Mouse (Mus musculus) heart, embryonic 11.5 days (tissue): ENCODE data around the gene Cacna2d4. TPM values are rescaled to one million over a fixed set of nuclear protein-coding genes. Genes with fewer than 3 reads are reported as not detected.

Experiments
- ATAC-seq: fragments of 200-750 bp; cut with Nextera tagmentation; replicated peaks from 2 replicates; pipeline ENCODE4 v1.8.0; 2017; ENCODE audit warnings: moderate library complexity; ENCODE audit not compliant: insufficient number of reproducible peaks, low FRiP score, low TSS enrichment
- H3K27ac ChIP-seq: fragments of 300-500 bp; sonication (generic); 2 replicates; pipeline ENCODE4 v1.5.1; 2014; ENCODE audit warnings: mild to moderate bottlenecking, low read depth, low read length
- H3K27me3 ChIP-seq: fragments of 300-500 bp; sonication (generic); 2 replicates; pipeline ENCODE4 v1.6.1; 2014; ENCODE audit warnings: mild to moderate bottlenecking, low read length, mixed read lengths; ENCODE audit not compliant: control insufficient read depth, insufficient read depth
- H3K36me3 ChIP-seq: fragments of 300-500 bp; sonication (generic); 2 replicates; pipeline ENCODE4 v1.6.1; 2014; ENCODE audit warnings: mild to moderate bottlenecking, low read length, moderate library complexity, mixed read lengths; ENCODE audit not compliant: control insufficient read depth, insufficient read depth
- H3K4me1 ChIP-seq: fragments of 300-500 bp; sonication (generic); 2 replicates; pipeline ENCODE4 v1.6.1; 2014; ENCODE audit warnings: low read length; ENCODE audit not compliant: control insufficient read depth, insufficient read depth
- H3K4me2 ChIP-seq: fragments of 300-500 bp; sonication (generic); 2 replicates; pipeline ENCODE4 v1.6.1; 2014; ENCODE audit warnings: mild to moderate bottlenecking, moderate library complexity
- H3K4me3 ChIP-seq: fragments of 300-500 bp; sonication (generic); 2 replicates; pipeline ENCODE4 v1.5.1; 2014; ENCODE audit warnings: low read depth, low read length
- H3K9ac ChIP-seq: fragments of 300-500 bp; sonication (generic); 2 replicates; pipeline ENCODE4 v1.6.1; 2014; ENCODE audit warnings: mild to moderate bottlenecking, low read depth, low read length, moderate library complexity
- H3K9me3 ChIP-seq: fragments of 300-500 bp; sonication (generic); replicated peaks from 2 replicates; pipeline ENCODE4 v1.6.1; 2016; ENCODE audit warnings: low read length; ENCODE audit not compliant: control insufficient read depth
- WGBS: fragments of 180-500 bp; shearing (Covaris S2); extraction: QIAGEN DNeasy Blood & Tissue Kit; methylation state at CpG from one replicate; pipeline ENCODE4 v1.1.7; 2014; ENCODE audit not compliant: insufficient replicate concordance; 5-methylcytosine and 5-hydroxymethylcytosine counted together
- polyA plus RNA-seq: library from polyadenylated mRNA; unstranded; fragments of >200 nt; fragmentation: Nextera tagmentation; extraction: Ambion mirVana; gene quantifications from 2 replicates; pipeline ENCODE4 v1.2.1, GENCODE M21; 2014

Gene Cacna2d4
- polyA plus RNA-seq, 1 experiment from 2014 or later: not detected

- Histone ChIP-seq H3K27ac (no peak within 1 kb of the TSS), H3K4me2 (peak within 1 kb of the TSS; percentile 66), H3K36me3 (no peaks in the 10 kb centered on the region), H3K4me1 (peaks cover 17% of the 10 kb centered on the region), H3K27me3 (peaks cover 67% of the 10 kb centered on the region), H3K4me3 (peak within 1 kb of the TSS; percentile 42), H3K9me3 (no peaks in the 10 kb centered on the region), H3K9ac (no peak within 1 kb of the TSS)
- 2% methylated on average over 31 of the region's 31 CpGs for WGBS
- no peak for ATAC-seq
Measured at GRCm38 (mm10) chr6:119330506-119330905, 94.2 kb downstream of the Cacna2d4 start, which contains the start of gene Lrtm2. Lrtm2 (minus strand) TSS chr6:119330766.

GRCm38 (mm10) chr6:119332111-119332510, 95.8 kb downstream of the Cacna2d4 start:
- no peaks in the 10 kb centered on the region for H3K9me3 ChIP-seq
- H3K27ac ChIP-seq: no peak overlapping the region
- WGBS: 10% methylated on average over 1 of the region's 1 CpGs
- ATAC-seq: no peak
- H3K4me3 ChIP-seq: no peak overlapping the region
- no peaks in the 10 kb centered on the region for H3K36me3 ChIP-seq
- H3K4me2 ChIP-seq: no peak overlapping the region
- H3K9ac ChIP-seq: no peak overlapping the region
- H3K27me3 ChIP-seq: peaks cover 51% of the 10 kb centered on the region
- H3K4me1 ChIP-seq: peaks cover 20% of the 10 kb centered on the region

GRCm38 (mm10) chr6:119333202-119333601, 96.9 kb downstream of the Cacna2d4 start:
- H3K4me1 ChIP-seq: peaks cover 20% of the 10 kb centered on the region
- H3K27me3 ChIP-seq: peaks cover 41% of the 10 kb centered on the region
- WGBS: 12% methylated on average over 3 of the region's 3 CpGs
- no peaks in the 10 kb centered on the region for H3K9me3 ChIP-seq
- H3K27ac ChIP-seq: no peak overlapping the region
- H3K36me3 ChIP-seq: no peaks in the 10 kb centered on the region
- no peak overlapping the region for H3K4me3 ChIP-seq
- H3K9ac ChIP-seq: no peak overlapping the region
- no peak for ATAC-seq
- no peak overlapping the region for H3K4me2 ChIP-seq

- Histone ChIP-seq H3K9ac (no peak overlapping the region), H3K4me2 (no peak overlapping the region), H3K4me3 (no peak overlapping the region), H3K27ac (no peak overlapping the region), H3K9me3 (no peaks in the 10 kb centered on the region), H3K4me1 (peaks cover 18% of the 10 kb centered on the region), H3K36me3 (no peaks in the 10 kb centered on the region), H3K27me3 (peaks cover 35% of the 10 kb centered on the region)
- 19% methylated on average over 3 of the region's 3 CpGs for WGBS
- no peak for ATAC-seq
Measured at GRCm38 (mm10) chr6:119333831-119334230, 97.5 kb downstream of the Cacna2d4 start.

GRCm38 (mm10) chr6:119336124-119336523, 99.8 kb downstream of the Cacna2d4 start:
- H3K27ac ChIP-seq: no peak overlapping the region
- no peaks in the 10 kb centered on the region for H3K36me3 ChIP-seq
- WGBS: 62% methylated on average over 7 of the region's 7 CpGs
- H3K4me2 ChIP-seq: no peak overlapping the region
- no peak overlapping the region for H3K4me3 ChIP-seq
- peaks cover 3% of the 10 kb centered on the region; the same call in 1 of the 2 replicates for H3K4me1 ChIP-seq
- ATAC-seq: no peak
- peaks cover 12% of the 10 kb centered on the region for H3K27me3 ChIP-seq
- H3K9me3 ChIP-seq: no peaks in the 10 kb centered on the region
- H3K9ac ChIP-seq: no peak overlapping the region

- no peak for ATAC-seq
- 73% methylated on average over 3 of the region's 3 CpGs for WGBS
- no peaks in the 10 kb centered on the region for H3K9me3 ChIP-seq
- no peak overlapping the region for H3K4me3 ChIP-seq
- no peak overlapping the region for H3K27ac ChIP-seq
- H3K9ac ChIP-seq: no peak overlapping the region
- peaks cover under 1% of the 10 kb centered on the region for H3K27me3 ChIP-seq
- H3K4me2 ChIP-seq: no peak overlapping the region
- H3K36me3 ChIP-seq: no peaks in the 10 kb centered on the region
- H3K4me1 ChIP-seq: peaks cover 3% of the 10 kb centered on the region; the same call in 1 of the 2 replicates
Measured at GRCm38 (mm10) chr6:119337287-119337686, 101.0 kb downstream of the Cacna2d4 start.

- H3K4me1 ChIP-seq: peaks cover 3% of the 10 kb centered on the region; the same call in 1 of the 2 replicates
- H3K36me3 ChIP-seq: no peaks in the 10 kb centered on the region
- H3K27me3 ChIP-seq: no peaks in the 10 kb centered on the region
- no peak overlapping the region for H3K4me2 ChIP-seq
- H3K9ac ChIP-seq: no peak overlapping the region
- no peak overlapping the region for H3K27ac ChIP-seq
- WGBS: 40% methylated on average over 11 of the region's 11 CpGs
- H3K4me3 ChIP-seq: no peak overlapping the region
- H3K9me3 ChIP-seq: no peaks in the 10 kb centered on the region
- no peak for ATAC-seq
Measured at GRCm38 (mm10) chr6:119338121-119338912, 102.0 kb downstream of the Cacna2d4 start.

- H3K4me3 ChIP-seq: no peak overlapping the region
- no peak overlapping the region for H3K27ac ChIP-seq
- H3K9ac ChIP-seq: no peak overlapping the region
- H3K9me3 ChIP-seq: no peaks in the 10 kb centered on the region
- no peak overlapping the region for H3K4me2 ChIP-seq
- no peaks in the 10 kb centered on the region for H3K4me1 ChIP-seq
- H3K27me3 ChIP-seq: no peaks in the 10 kb centered on the region
- H3K36me3 ChIP-seq: no peaks in the 10 kb centered on the region
- no peak for ATAC-seq
Measured at GRCm38 (mm10) chr6:119341409-119341808, 105.1 kb downstream of the Cacna2d4 start.

GRCm38 (mm10) chr6:119346257-119346656, 109.9 kb downstream of the Cacna2d4 start:
- H3K27ac ChIP-seq: no peak overlapping the region
- WGBS: 49% methylated on average over 10 of the region's 10 CpGs
- no peak overlapping the region for H3K4me3 ChIP-seq
- 0 out of 2 replicates have a peak, but pooled peaks cover 4% of the 10 kb centered on the region for H3K4me1 ChIP-seq
- no peak overlapping the region for H3K9ac ChIP-seq
- H3K27me3 ChIP-seq: no peaks in the 10 kb centered on the region
- H3K4me2 ChIP-seq: no peak overlapping the region
- no peaks in the 10 kb centered on the region for H3K9me3 ChIP-seq
- no peaks in the 10 kb centered on the region for H3K36me3 ChIP-seq
- ATAC-seq: no peak
